Mouse (Mus musculus) adrenal gland, adult (tissue): ENCODE results near the gene Tcap.

Experiments used
- DNase-seq, 2 experiments: peaks; one replicate each; pipeline ENCODE4 v3.0.0; 2022 to 2023; ENCODE audit warnings: low spot score in 1 of 2; ENCODE audit not compliant: inconsistent age in 2 of 2

Gene Tcap

DNA sequence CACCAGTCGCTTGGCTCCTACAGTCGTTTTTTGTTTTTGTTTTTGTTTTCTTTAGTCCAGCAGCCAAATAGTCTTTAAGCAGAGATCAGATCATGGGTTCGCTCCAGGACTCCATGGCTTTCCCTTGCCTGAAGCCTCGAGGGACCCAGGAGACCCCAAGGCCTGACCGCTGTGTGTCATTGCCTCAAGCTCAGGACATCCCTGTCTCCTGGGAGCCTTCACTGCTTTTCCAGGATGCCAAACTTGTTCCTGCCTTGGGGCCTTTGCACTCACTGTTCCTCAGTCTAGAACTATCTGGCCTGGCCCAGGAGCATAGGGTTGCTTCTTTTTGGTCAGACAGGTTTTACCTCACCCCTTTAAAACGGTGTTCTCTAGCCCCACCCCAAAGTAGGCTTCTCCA, 23.0 kb downstream of the Tcap start:
- DNase-seq: no peak

DNA sequence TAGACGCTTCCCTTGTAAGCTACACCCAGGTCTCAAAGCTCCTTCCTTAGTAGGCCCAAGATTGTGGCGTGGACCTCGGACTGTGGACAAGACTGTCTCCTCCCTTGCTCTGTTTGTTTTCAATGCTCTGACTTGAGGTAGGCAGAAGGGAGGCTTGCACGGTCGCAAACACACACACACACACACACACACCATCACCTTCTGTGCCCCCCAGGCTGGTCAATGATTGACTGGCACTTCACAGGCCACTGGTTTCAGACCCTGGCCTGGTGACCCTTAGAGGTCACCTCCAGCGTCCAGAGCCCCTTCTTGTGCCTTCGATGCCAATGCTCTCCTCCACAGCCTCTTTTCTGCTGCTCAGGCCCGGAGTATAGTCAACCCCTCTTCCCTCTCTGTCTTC, 25.3 kb downstream of the Tcap start:
- DNase-seq: no peak

GRCm38 (mm10) chr11:98409341-98409822, 25.8 kb downstream of the Tcap start:
- DNase-seq: no peak

GRCm38 (mm10) chr11:98412273-98412796, 28.7 kb downstream of the Tcap start, which contains the start of gene Erbb2:
Gene Erbb2, plus strand, starts transcription at chr11:98412470.
- peak; percentile 61 to 82 for DNase-seq

- DNase-seq: peak in 1 of 2 experiments; percentile 75
Observed at GRCm38 (mm10) chr11:98412797-98413301, 29.2 kb downstream of the Tcap start.

DNA sequence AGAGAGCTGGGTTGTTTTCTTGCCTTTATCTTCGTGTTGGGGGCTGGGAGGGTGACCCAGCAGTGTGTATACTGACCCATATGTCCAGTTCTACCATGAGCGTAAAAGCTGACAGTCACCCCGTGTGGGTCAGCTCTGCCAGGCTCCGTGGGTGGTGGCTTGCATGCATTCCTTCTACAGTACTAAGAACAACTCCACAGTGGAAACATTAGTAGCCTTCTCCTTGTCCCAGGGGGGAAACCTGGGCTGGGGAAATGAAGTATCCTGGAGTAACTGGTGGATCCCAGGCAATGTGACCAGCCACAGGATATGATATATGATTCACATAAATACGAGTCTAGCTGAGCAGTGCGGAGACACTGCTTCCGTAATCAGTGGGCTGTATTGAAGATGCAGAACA, 30.1 kb downstream of the Tcap start:
- DNase-seq: no peak

DNA sequence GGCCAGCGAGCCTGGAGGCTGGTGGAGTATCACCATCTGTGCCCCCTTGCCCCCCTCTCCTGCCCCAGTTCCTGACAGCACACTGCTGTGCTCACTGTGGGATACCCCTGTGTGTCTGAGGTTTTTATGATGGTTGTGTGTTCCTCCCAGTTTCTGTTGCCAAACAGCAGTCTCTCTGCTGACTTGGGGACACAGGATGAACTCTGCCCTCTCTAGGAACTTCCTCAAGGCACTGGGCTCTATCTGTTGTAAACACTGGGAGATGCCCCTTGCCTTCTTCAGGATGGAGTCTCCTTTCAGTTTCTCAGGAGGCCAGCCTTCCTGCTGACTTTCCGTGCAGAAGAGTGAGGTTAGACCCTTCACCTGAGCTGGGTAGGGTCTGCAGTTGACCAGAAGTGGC, 30.6 kb downstream of the Tcap start:
- DNase-seq: no peak

- no peak for DNase-seq
Observed at GRCm38 (mm10) chr11:98417074-98417473, 33.5 kb downstream of the Tcap start.

DNA sequence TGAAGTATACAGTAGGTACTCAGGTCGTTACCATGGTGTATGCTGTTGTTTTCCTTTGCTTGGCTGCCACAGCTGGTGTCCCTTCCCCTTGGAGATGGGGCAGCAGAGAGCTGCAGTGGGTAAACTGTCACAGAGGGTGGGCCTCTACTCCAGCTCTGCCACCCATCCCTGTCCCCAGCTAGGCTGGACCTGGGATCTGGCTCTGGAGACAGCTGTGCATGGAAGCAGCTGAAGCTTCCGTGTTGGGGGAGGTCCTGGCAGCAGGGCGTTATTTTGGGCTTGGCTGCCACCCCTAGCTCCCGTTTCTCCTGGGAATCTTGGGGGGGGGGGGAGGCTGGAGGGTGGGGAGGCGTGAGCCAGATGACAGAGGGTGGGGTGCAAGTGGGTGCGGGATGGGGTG, 34.7 kb downstream of the Tcap start:
- DNase-seq: no peak

GRCm38 (mm10) chr11:98418939-98419547, 35.4 kb downstream of the Tcap start:
- no peak for DNase-seq

DNA sequence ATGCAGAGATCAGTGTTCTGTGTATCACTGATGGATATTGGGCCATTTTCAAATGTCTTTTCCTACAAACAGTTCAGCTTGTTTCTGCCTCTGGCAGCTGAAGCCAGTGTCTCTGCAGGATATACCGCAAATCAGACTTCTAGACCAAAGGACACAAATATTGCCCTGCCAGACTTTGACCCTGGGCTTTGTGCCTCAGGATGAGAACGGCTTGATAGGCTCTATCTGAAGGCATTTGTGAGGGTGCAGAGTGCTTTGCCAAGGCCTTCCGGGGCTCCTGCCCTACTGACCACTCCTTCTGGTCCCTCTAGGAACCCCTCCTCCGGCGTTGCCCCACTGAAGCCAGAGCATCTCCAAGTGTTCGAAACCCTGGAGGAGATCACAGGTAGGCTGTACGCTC, 43.0 kb downstream of the Tcap start:
- DNase-seq: no peak

GRCm38 (mm10) chr11:98428436-98428835, 44.8 kb downstream of the Tcap start:
- no peak for DNase-seq

DNA sequence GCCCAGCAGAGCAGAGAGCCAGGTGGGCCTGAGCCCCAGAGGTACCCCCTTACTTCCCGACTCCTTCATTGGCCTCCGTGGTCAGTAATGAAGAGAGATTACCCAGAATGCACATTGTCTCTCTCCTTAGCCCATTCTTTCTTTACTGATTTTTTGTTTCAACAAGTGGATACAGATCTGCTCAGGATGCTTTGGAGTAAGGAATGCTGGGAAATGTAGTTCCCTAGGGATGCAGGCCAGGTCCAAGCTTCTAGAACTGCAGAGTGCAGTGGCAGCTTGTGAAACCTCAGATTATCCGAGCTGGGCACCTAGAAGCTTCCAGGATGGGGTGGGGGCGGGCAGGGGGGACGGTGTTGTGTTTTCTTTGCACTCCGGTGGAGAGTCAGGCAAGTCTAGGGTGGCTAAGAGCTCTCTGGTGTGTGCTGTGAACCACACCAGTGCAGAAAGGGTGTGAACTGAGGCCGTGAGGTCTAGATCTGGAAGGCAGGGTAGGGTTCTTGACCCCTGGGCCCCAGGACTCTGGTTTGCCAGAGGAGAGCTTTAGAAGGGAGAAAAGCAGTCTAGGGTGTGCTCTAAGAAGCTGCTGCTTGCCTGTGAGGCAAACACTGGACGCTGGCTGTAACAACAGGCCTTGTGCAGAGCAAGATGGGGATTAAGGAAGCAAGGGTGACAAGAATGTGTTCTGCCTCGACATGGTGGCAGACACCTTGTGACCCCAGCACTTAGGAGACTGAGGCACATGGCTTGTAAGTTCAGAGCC, 48.3 kb downstream of the Tcap start:
- no peak for DNase-seq
